Mouse (Mus musculus): ENCODE data around the gene Ceacam15. TPM values are rescaled to one million over a fixed set of nuclear protein-coding genes. Genes with fewer than 3 reads are reported as not detected.
"Not testable (repeated sequence)": the region's sequence is repeated elsewhere in the genome, so short reads cannot be mapped to it uniquely, and the experiment has no call there.

The Ceacam15 gene
- not detected in 2 replicates for polyA plus RNA-seq (2015; fragmentation: Nextera tagmentation; extraction: Ambion mirVana)

DNA sequence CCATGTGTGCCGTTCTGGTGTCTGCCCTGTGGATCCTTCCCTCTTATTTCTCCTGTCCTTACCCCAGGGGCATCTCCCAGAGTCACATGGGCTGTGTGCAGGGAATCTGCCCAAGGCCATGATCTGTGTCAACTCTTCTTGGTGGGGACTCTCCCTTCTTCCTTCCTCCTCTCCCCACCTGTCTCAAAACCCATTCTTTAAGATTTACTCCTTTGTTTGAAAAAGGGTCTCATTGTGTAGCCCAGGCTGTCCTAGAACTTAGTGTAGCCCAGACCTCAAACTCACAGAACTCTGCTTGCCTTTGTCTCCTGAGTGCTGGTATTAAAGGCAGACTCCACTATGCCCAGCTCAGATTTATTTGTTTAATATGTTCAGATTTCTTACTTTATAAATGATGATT, at the start of gene Ceacam15:
Gene Ceacam15 (minus strand): TSS at position 101 of the 400 bp plus-strand sequence.
- no peak for TF ChIP-seq EP300 (IDR thresholded peaks at IDR 0.05)
- no peak for TF ChIP-seq CTCF (IDR thresholded peaks at IDR 0.05)
- H3K27me3 ChIP-seq (replicated peaks; ENCODE audit: insufficient read depth, low read length): no peaks in the 10 kb centered on the region
- WGBS: 46% methylated on average over 1 of the region's 1 CpGs
- no peak within 1 kb of the TSS for H3K9ac ChIP-seq (replicated peaks; ENCODE audit: low read depth)
- H3K4me2 ChIP-seq (replicated peaks; ENCODE audit: low read depth, low read length): no peak within 1 kb of the TSS
- no peak for ATAC-seq
- no peaks in the 10 kb centered on the region for H3K4me1 ChIP-seq (ENCODE audit: insufficient read depth, low read depth, low read length)
- no peaks in the 10 kb centered on the region for H3K36me3 ChIP-seq (ENCODE audit: insufficient read depth, low read length)
- no peak within 1 kb of the TSS for H3K27ac ChIP-seq (ENCODE audit: low read length)
- H3K4me3 ChIP-seq (ENCODE audit: low read depth, low read length): no peak within 1 kb of the TSS
- no peak for DNase-seq (ENCODE audit: low spot score)
- no peaks in the 10 kb centered on the region for H3K9me3 ChIP-seq (ENCODE audit: low read length)

DNA sequence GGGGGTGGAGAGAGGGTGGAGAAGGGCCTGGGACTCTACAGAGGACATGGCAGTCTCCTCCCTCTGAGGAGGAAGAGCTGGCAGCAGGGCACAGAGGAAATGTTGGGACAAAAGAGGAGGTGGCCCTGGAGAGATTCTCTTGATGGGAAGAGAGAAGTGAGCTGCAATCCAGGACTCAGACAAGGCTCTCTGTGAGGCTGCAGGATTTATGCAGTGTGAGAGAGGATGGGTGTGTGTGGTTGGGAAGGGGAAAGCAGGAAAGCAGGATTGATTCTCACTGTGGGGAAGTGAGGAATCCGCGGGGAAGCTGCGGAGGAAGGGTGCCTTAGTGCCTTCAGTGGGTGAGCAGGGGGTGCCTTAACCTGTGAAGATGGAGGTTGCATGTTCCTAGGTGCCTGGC, 47.0 kb upstream of the Ceacam15 start:
- not testable (repeated sequence) for DNase-seq (ENCODE audit: low spot score); H3K4me2 ChIP-seq (replicated peaks; ENCODE audit: low read depth, low read length); H3K27me3 ChIP-seq (replicated peaks; ENCODE audit: insufficient read depth, low read length); H3K9me3 ChIP-seq (ENCODE audit: low read length); H3K9ac ChIP-seq (replicated peaks; ENCODE audit: low read depth); H3K36me3 ChIP-seq (ENCODE audit: insufficient read depth, low read length); H3K27ac ChIP-seq (ENCODE audit: low read length); ATAC-seq; H3K4me1 ChIP-seq (ENCODE audit: insufficient read depth, low read depth, low read length); H3K4me3 ChIP-seq (ENCODE audit: low read depth, low read length)
- WGBS: 40% methylated on average over 1 of the region's 3 CpGs

DNA sequence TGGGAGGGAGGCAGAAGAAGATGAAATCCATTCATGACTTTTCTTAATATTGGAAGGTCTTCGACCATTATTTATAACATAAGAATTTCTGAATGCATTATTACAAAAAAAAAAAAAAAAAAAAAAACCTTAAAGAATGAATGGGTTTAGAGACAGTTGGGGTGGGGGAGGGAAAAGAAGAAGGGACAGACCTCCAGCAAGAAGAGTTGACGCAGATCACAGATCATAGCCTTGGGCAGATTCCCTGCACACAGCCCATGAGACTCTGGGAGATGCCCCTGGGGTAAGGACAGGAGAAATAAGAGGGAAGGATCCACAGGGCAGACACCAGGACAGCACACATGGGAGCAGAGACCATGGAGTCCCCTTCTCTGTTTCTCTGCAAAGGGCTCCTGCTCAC, 46.1 kb upstream of the Ceacam15 start, which contains the start of gene Ceacam9:
Gene Ceacam9 (plus strand): TSS at position 301 of the 400 bp plus-strand sequence.
- Histone ChIP-seq H3K27me3 (replicated peaks; ENCODE audit: insufficient read depth, low read length) (no peaks in the 10 kb centered on the region), H3K9me3 (ENCODE audit: low read length) (no peaks in the 10 kb centered on the region), H3K4me1 (ENCODE audit: insufficient read depth, low read depth, low read length) (no peaks in the 10 kb centered on the region), H3K36me3 (ENCODE audit: insufficient read depth, low read length) (no peaks in the 10 kb centered on the region), H3K27ac (ENCODE audit: low read length) (no peak within 1 kb of the TSS), H3K4me2 (replicated peaks; ENCODE audit: low read depth, low read length) (no peak within 1 kb of the TSS), H3K9ac (replicated peaks; ENCODE audit: low read depth) (no peak within 1 kb of the TSS), H3K4me3 (ENCODE audit: low read depth, low read length) (no peak within 1 kb of the TSS)
- 90% methylated on average over 2 of the region's 2 CpGs for WGBS
- TF ChIP-seq CTCF (IDR thresholded peaks at IDR 0.05) (no peak), EP300 (IDR thresholded peaks at IDR 0.05) (no peak)
- ATAC-seq: no peak
- DNase-seq (ENCODE audit: low spot score): no peak

DNA sequence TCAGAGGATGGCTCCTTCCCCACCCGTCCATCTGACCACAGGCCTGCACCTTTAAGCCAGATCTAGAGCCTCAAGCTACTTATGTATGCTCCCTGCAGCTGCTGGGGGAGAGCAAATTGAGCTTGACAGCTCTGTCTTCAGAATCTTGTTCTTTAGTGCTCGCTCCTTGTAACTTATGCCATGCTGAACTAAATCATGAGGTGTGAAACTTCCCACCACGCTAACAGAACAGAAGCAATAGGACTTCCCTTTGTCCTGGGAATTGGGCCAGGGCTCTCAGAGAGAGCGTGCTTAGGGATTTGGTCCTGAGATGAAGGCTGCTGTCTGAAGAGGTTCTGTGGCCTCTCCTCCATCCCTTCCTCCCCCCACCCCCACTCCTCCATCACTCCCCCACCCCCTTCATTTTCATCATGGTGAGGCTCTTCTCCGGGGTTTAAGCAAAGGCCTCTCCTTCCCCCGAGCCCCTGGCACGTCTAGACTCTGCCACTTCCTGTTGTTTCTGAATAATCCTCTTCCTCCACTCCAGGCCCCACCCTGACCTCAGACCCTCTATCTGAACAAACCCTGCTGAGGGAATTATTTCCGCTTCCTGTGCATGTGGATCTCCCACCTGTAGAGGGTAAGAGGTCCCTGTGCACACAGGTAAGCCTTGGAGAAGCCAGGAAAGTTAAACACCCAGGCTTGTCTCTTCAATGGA, 41.1 kb upstream of the Ceacam15 start:
- H3K4me3 ChIP-seq (ENCODE audit: low read depth, low read length); H3K4me1 ChIP-seq (ENCODE audit: insufficient read depth, low read depth, low read length); H3K27ac ChIP-seq (ENCODE audit: low read length); ATAC-seq; H3K4me2 ChIP-seq (replicated peaks; ENCODE audit: low read depth, low read length); H3K36me3 ChIP-seq (ENCODE audit: insufficient read depth, low read length); DNase-seq (ENCODE audit: low spot score); H3K27me3 ChIP-seq (replicated peaks; ENCODE audit: insufficient read depth, low read length); H3K9me3 ChIP-seq (ENCODE audit: low read length); H3K9ac ChIP-seq (replicated peaks; ENCODE audit: low read depth): not testable (repeated sequence)
- 15% methylated on average over 7 of the region's 8 CpGs for WGBS

DNA sequence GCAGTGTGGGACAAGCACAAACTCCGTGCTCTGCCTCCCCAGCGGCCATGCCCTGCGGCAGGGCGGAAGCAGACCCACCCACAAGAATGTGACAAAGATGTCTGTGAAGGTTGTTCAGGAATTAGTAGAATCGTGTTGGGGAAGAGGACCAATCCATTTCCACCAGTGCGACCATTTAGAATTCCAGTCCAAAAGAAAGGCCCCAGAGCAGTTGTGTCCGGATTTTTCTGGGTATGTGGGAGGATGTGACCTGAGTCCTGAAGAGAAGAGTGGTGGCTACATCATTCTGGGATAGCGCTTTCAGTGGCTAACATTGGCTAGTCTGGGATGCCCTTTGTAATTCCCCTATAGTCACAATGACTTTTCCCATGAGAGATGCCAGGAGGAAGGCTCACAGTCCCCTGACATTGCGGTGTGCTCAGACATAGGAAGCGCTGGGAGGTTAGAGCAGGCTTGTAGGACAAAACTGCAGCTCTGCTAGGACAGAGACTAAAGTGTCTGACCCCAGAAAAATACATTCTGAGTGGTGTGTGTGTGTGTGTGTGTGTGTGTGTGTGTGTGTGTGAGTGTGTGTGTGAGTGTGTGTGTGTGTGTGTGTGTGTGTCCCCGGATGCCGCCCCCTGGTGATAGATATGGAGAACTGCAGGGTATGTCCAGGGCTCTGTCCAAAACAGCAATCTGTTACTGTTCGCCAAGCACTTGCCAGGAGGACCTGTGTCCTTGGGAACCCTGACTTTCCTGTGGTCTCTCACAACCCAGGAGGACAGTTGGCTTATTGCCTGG, 37.3 kb upstream of the Ceacam15 start:
- Histone ChIP-seq H3K9me3 (ENCODE audit: low read length) (no peaks in the 10 kb centered on the region), H3K36me3 (ENCODE audit: insufficient read depth, low read length) (no peaks in the 10 kb centered on the region), H3K4me1 (ENCODE audit: insufficient read depth, low read depth, low read length) (no peaks in the 10 kb centered on the region), H3K4me3 (ENCODE audit: low read depth, low read length) (no peak overlapping the region), H3K9ac (replicated peaks; ENCODE audit: low read depth) (no peak overlapping the region), H3K27ac (ENCODE audit: low read length) (no peak overlapping the region), H3K27me3 (replicated peaks; ENCODE audit: insufficient read depth, low read length) (no peaks in the 10 kb centered on the region), H3K4me2 (replicated peaks; ENCODE audit: low read depth, low read length) (no peak overlapping the region)
- DNase-seq (ENCODE audit: low spot score) (no peak), ATAC-seq (no peak)
- no peak for TF ChIP-seq EP300 (IDR thresholded peaks at IDR 0.05)
- peak; percentile 32 for TF ChIP-seq CTCF (IDR thresholded peaks at IDR 0.05)
- 67% methylated on average over 13 of the region's 13 CpGs for WGBS

DNA sequence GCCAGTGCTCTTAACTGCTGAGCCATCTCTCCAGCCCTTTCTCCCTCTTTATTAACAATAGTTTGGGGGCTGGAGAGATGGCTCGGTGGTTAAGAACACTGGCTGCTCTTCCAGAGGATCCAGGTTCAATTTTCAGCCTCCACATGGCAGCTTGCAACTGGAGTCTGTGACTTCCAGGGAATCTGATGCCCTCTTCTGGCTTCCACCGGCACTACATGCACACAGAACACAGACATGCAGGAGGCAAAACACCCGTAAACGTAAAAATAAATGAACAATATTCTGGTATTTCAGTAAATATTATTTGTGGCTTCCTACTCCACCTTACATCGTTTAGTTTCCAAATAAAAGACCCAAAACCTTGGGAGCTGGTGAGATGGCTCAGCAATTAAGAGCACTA, 35.1 kb upstream of the Ceacam15 start:
- H3K4me3 ChIP-seq (ENCODE audit: low read depth, low read length): no peak overlapping the region
- H3K27me3 ChIP-seq (replicated peaks; ENCODE audit: insufficient read depth, low read length): no peaks in the 10 kb centered on the region
- H3K4me2 ChIP-seq (replicated peaks; ENCODE audit: low read depth, low read length): no peak overlapping the region
- no peak overlapping the region for H3K27ac ChIP-seq (ENCODE audit: low read length)
- DNase-seq (ENCODE audit: low spot score) (no peak), ATAC-seq (no peak)
- TF ChIP-seq EP300 (IDR thresholded peaks at IDR 0.05) (no peak), CTCF (IDR thresholded peaks at IDR 0.05) (peak; percentile 53)
- 69% methylated on average over 5 of the region's 5 CpGs for WGBS
- H3K36me3 ChIP-seq (ENCODE audit: insufficient read depth, low read length): no peaks in the 10 kb centered on the region
- no peak overlapping the region for H3K9ac ChIP-seq (replicated peaks; ENCODE audit: low read depth)
- H3K4me1 ChIP-seq (ENCODE audit: insufficient read depth, low read depth, low read length): no peaks in the 10 kb centered on the region; the same call in 1 of the 2 replicates
- H3K9me3 ChIP-seq (ENCODE audit: low read length): no peaks in the 10 kb centered on the region

All from lung, postnatal 0 days (tissue).